Mouse (Mus musculus) lung, postnatal 0 days (tissue): ENCODE results near the gene Sfxn3.

Experiments
- CTCF ChIP-seq: IDR thresholded peaks from 2 replicates; pipeline ENCODE4 v1.5.1; 2016; ENCODE audit warnings: antibody characterized with exemption, mild to moderate bottlenecking
- EP300 ChIP-seq: IDR thresholded peaks from 2 replicates; pipeline ENCODE4 v1.6.1; 2016; ENCODE audit warnings: antibody characterized with exemption, mild to moderate bottlenecking, control low read depth

GRCm38 (mm10) chr19:45021362-45021761 lies 25.9 kb upstream of the Sfxn3 start:
- TF ChIP-seq CTCF (no peak), EP300 (no peak)
